Mouse (Mus musculus): ENCODE data around the gene Tpm3-rs7. TPM values are rescaled to one million over a fixed set of nuclear protein-coding genes. Genes with fewer than 3 reads are reported as not detected.
"Not testable (repeated sequence)": the region's sequence is repeated elsewhere in the genome, so short reads cannot be mapped to it uniquely, and the experiment has no call there.

Gene Tpm3-rs7
- polyA plus RNA-seq (2015; fragmentation: Nextera tagmentation; extraction: Ambion mirVana) = 3.6 and 6.9 TPM in 2 replicates

- H3K27ac ChIP-seq (ENCODE audit: low read depth, low read length); H3K36me3 ChIP-seq (ENCODE audit: control insufficient read depth, insufficient read depth, low read length); H3K4me1 ChIP-seq (ENCODE audit: control insufficient read depth, insufficient read depth, low read depth, low read length); H3K9me3 ChIP-seq (ENCODE audit: control insufficient read depth, low read length); H3K27me3 ChIP-seq (replicated peaks; ENCODE audit: control insufficient read depth, insufficient read depth, low read length); ATAC-seq; H3K4me2 ChIP-seq (ENCODE audit: low read length); H3K9ac ChIP-seq (ENCODE audit: low read depth, low read length); H3K4me3 ChIP-seq (ENCODE audit: low read length): not testable (repeated sequence)
- WGBS = 96% methylated on average over 16 of the region's 16 CpGs
Measured at GRCm38 (mm10) chr14:113314499-113314898, at the start of gene Tpm3-rs7. Tpm3-rs7 (plus strand) TSS chr14:113314608.

DNA sequence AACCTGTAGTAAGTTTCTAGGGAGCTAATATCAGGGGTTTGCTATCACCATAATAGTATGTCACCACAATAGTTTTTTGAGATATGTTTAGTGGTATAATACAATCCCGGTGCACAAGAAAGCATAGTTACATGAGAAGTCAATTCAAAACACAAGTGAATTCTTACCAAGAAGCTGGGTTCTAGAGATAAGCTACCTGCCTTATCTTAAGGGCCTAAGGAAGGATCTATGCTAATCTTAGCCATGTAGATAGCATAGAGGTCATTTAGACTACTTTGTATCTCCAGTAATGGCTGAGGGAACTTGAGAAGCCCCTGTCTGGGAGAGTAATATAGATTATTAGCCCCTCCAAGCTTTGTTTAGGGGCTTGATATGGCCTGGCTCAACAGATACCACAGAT is 2.6 kb downstream of the Tpm3-rs7 start:
- ATAC-seq = no peak
- 94% methylated on average over 1 of the region's 1 CpGs for WGBS
- H3K4me1 ChIP-seq (ENCODE audit: control insufficient read depth, insufficient read depth, low read depth, low read length) = no peaks in the 10 kb centered on the region

GRCm38 (mm10) chr14:113363361-113363760 is 49.0 kb downstream of the Tpm3-rs7 start:
- no peak overlapping the region for H3K9ac ChIP-seq (ENCODE audit: low read depth, low read length)
- H3K36me3 ChIP-seq (ENCODE audit: control insufficient read depth, insufficient read depth, low read length) = no peaks in the 10 kb centered on the region
- H3K27me3 ChIP-seq (replicated peaks; ENCODE audit: control insufficient read depth, insufficient read depth, low read length) = no peaks in the 10 kb centered on the region
- no peak overlapping the region for H3K4me3 ChIP-seq (ENCODE audit: low read length)
- no peak for ATAC-seq
- no peaks in the 10 kb centered on the region for H3K9me3 ChIP-seq (ENCODE audit: control insufficient read depth, low read length)
- WGBS = 68% methylated on average over 1 of the region's 1 CpGs
- H3K4me2 ChIP-seq (ENCODE audit: low read length) = no peak overlapping the region
- no peaks in the 10 kb centered on the region for H3K4me1 ChIP-seq (ENCODE audit: control insufficient read depth, insufficient read depth, low read depth, low read length)
- H3K27ac ChIP-seq (ENCODE audit: low read depth, low read length) = no peak overlapping the region

More for the DNA sequence above, 2.6 kb downstream of the Tpm3-rs7 start:
- no peak overlapping the region for H3K27ac ChIP-seq (ENCODE audit: low read depth, low read length)
- H3K4me3 ChIP-seq (ENCODE audit: low read length) = no peak overlapping the region
- no peaks in the 10 kb centered on the region for H3K27me3 ChIP-seq (replicated peaks; ENCODE audit: control insufficient read depth, insufficient read depth, low read length)
- H3K36me3 ChIP-seq (ENCODE audit: control insufficient read depth, insufficient read depth, low read length) = no peaks in the 10 kb centered on the region
- no peaks in the 10 kb centered on the region for H3K9me3 ChIP-seq (ENCODE audit: control insufficient read depth, low read length)
- no peak overlapping the region for H3K4me2 ChIP-seq (ENCODE audit: low read length)
- no peak overlapping the region for H3K9ac ChIP-seq (ENCODE audit: low read depth, low read length)

Measured in hindbrain, embryonic 16.5 days (tissue).